Mouse (Mus musculus) thymus, adult 2 months (tissue): Measurements from ENCODE around the gene Nfkbib.

ENCODE experiments used
- CTCF ChIP-seq: fragments of 200-500 bp; IDR thresholded peaks from 2 replicates; pipeline ENCODE4 v1.5.1; 2012; ENCODE audit warnings: mild to moderate bottlenecking, control low read depth, low read length, moderate library complexity, borderline replicate concordance; ENCODE audit not compliant: control insufficient read depth, poor library complexity, insufficient read depth; ENCODE audit errors: extremely low read depth
- POLR2A ChIP-seq: fragments of 200-500 bp; IDR thresholded peaks from 2 replicates; pipeline ENCODE4 v1.6.1; 2012; ENCODE audit warnings: mild to moderate bottlenecking, low read length, control low read depth, moderate library complexity; ENCODE audit not compliant: control insufficient read depth, poor library complexity, insufficient read depth; ENCODE audit errors: extremely low read depth

GRCm38 (mm10) chr7:28710962-28711361, 56.4 kb downstream of the Nfkbib start:
- TF ChIP-seq CTCF (no peak), POLR2A (no peak)
